Mouse (Mus musculus): ENCODE data around the gene Rin3.

GRCm38 (mm10) chr12:102423625-102424024 is 140.8 kb downstream of the Rin3 start:
- TF ChIP-seq CTCF (IDR thresholded peaks at IDR 0.05) = no peak
- TF ChIP-seq EP300 (IDR thresholded peaks at IDR 0.05) = no peak

Data from lung, postnatal 0 days (tissue).